Mouse (Mus musculus) stomach, embryonic 14.5 days (tissue): ENCODE results near the gene Scamp1. TPM values are rescaled to one million over a fixed set of nuclear protein-coding genes. Genes with fewer than 3 reads are reported as not detected.

Experiments used
- ATAC-seq: fragments of 200-750 bp; cut with Nextera tagmentation; 2 replicates; pipeline ENCODE4 v1.8.0; 2017; ENCODE audit warnings: low read depth, moderate TSS enrichment; ENCODE audit not compliant: insufficient number of reproducible peaks, insufficient read depth, low FRiP score
- H3K27ac ChIP-seq: fragments of 300-500 bp; sonication (generic); 2 replicates; pipeline ENCODE4 v1.5.1; 2014; ENCODE audit warnings: mild to moderate bottlenecking, low read length, moderate library complexity, mixed read lengths
- H3K27me3 ChIP-seq: fragments of 300-500 bp; sonication (generic); 2 replicates; pipeline ENCODE4 v1.6.1; 2014; ENCODE audit warnings: low read length, control low read depth, mixed read lengths; ENCODE audit not compliant: control insufficient read depth, insufficient read depth
- H3K36me3 ChIP-seq: fragments of 300-500 bp; sonication (generic); 2 replicates; pipeline ENCODE4 v1.6.1; 2014; ENCODE audit warnings: mild to moderate bottlenecking, control low read depth, low read length, moderate library complexity, mixed read lengths; ENCODE audit not compliant: control insufficient read depth, insufficient read depth
- H3K4me1 ChIP-seq: fragments of 300-500 bp; sonication (generic); 2 replicates; pipeline ENCODE4 v1.6.1; 2014; ENCODE audit warnings: low read length, control low read depth, mixed read lengths; ENCODE audit not compliant: control insufficient read depth, insufficient read depth
- H3K4me2 ChIP-seq: fragments of 300-500 bp; sonication (generic); replicated peaks from 2 replicates; pipeline ENCODE4 v1.6.1; 2014; ENCODE audit warnings: low read depth, low read length, control low read depth
- H3K4me3 ChIP-seq: fragments of 300-500 bp; sonication (generic); 2 replicates; pipeline ENCODE4 v1.5.1; 2014; ENCODE audit warnings: low read depth, low read length, control low read depth
- H3K9ac ChIP-seq: fragments of 300-500 bp; sonication (generic); replicated peaks from 2 replicates; pipeline ENCODE4 v1.6.1; 2014; ENCODE audit warnings: low read depth, mild to moderate bottlenecking, control low read depth, low read length, moderate library complexity, mixed read lengths
- H3K9me3 ChIP-seq: fragments of 300-500 bp; sonication (generic); 2 replicates; pipeline ENCODE4 v1.6.1; 2016; ENCODE audit warnings: low read depth, low read length, control low read depth; ENCODE audit not compliant: control insufficient read depth
- WGBS: fragments of 180-500 bp; shearing (Covaris S2); extraction: QIAGEN DNeasy Blood & Tissue Kit; methylation state at CpG from one replicate; pipeline ENCODE4 v1.1.7; 2014; 5-methylcytosine and 5-hydroxymethylcytosine counted together
- polyA plus RNA-seq: library from polyadenylated mRNA; unstranded; fragments of >200 nt; fragmentation: Nextera tagmentation; extraction: Ambion mirVana; gene quantifications from 2 replicates; pipeline ENCODE4 v1.2.1, GENCODE M21; 2014

Scamp1 gene
- polyA plus RNA-seq, 1 experiment from 2014 or later: 36.5 TPM

- H3K36me3 ChIP-seq: no peaks in the 10 kb centered on the region
These were observed 110.1 kb downstream of the Scamp1 start for GRCm38 (mm10) chr13:94175379-94176050.

GRCm38 (mm10) chr13:94174577-94175279, 110.9 kb downstream of the Scamp1 start:
- no peaks in the 10 kb centered on the region for H3K36me3 ChIP-seq
- peak overlapping the region; percentile 98 for H3K4me2 ChIP-seq
- ATAC-seq: no peak
- WGBS: 22% methylated on average over 16 of the region's 16 CpGs
- H3K27me3 ChIP-seq: no peaks in the 10 kb centered on the region
- H3K9ac ChIP-seq: no peak overlapping the region
- no peaks in the 10 kb centered on the region for H3K4me1 ChIP-seq
- no peak overlapping the region for H3K27ac ChIP-seq
- peak overlapping the region; percentile 45 for H3K4me3 ChIP-seq
- H3K9me3 ChIP-seq: no peaks in the 10 kb centered on the region

More at GRCm38 (mm10) chr13:94175379-94176050, 110.1 kb downstream of the Scamp1 start:
- no peak overlapping the region for H3K4me3 ChIP-seq
- no peaks in the 10 kb centered on the region for H3K27me3 ChIP-seq
- no peak for ATAC-seq
- H3K4me1 ChIP-seq: no peaks in the 10 kb centered on the region
- 75% methylated on average over 6 of the region's 6 CpGs for WGBS
- no peaks in the 10 kb centered on the region for H3K9me3 ChIP-seq
- H3K9ac ChIP-seq: no peak overlapping the region
- no peak overlapping the region for H3K27ac ChIP-seq
- H3K4me2 ChIP-seq: no peak overlapping the region

GRCm38 (mm10) chr13:94173633-94174576, 111.8 kb downstream of the Scamp1 start:
- Histone ChIP-seq H3K27ac (no peak overlapping the region), H3K9ac (peak overlapping the region; percentile 40; the same call in 1 of the 2 replicates), H3K4me1 (no peaks in the 10 kb centered on the region), H3K9me3 (no peaks in the 10 kb centered on the region), H3K4me2 (peak overlapping the region; percentile 98), H3K27me3 (no peaks in the 10 kb centered on the region), H3K36me3 (no peaks in the 10 kb centered on the region), H3K4me3 (peak overlapping the region; percentile 45)
- WGBS: 2% methylated on average over 55 of the region's 55 CpGs
- ATAC-seq: no peak

- H3K9me3 ChIP-seq: no peaks in the 10 kb centered on the region
- H3K27ac ChIP-seq: no peak overlapping the region
- H3K4me1 ChIP-seq: no peaks in the 10 kb centered on the region
- WGBS: 81% methylated on average over 15 of the region's 15 CpGs
- no peak overlapping the region for H3K9ac ChIP-seq
- H3K4me3 ChIP-seq: no peak overlapping the region
- no peaks in the 10 kb centered on the region for H3K36me3 ChIP-seq
- H3K27me3 ChIP-seq: no peaks in the 10 kb centered on the region
- no peak for ATAC-seq
- H3K4me2 ChIP-seq: no peak overlapping the region
These were observed 112.9 kb downstream of the Scamp1 start for GRCm38 (mm10) chr13:94172533-94173310.

DNA sequence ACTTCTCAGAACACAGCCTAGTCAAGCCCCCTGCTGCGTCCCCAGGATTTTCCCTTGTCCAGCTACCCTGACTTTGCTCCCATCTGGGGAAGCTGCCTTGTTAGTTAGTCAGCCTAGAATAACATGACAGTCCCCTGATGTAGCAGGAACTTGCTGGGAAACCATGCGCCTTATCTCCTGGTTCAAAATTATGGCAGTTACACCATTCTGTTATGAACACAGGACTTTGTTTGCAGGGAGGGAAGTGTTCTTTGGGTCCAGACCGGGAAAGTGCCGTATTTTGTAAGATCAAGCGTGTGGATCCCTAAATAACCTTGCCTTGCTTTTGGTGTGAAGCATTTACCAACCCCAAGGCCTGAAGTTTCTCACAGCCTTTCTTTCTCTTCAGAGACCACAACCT, 114.0 kb downstream of the Scamp1 start:
- Histone ChIP-seq H3K27ac (no peak overlapping the region), H3K4me2 (no peak overlapping the region), H3K9me3 (no peaks in the 10 kb centered on the region), H3K4me3 (no peak overlapping the region), H3K4me1 (no peaks in the 10 kb centered on the region), H3K9ac (no peak overlapping the region), H3K36me3 (no peaks in the 10 kb centered on the region), H3K27me3 (no peaks in the 10 kb centered on the region)
- 90% methylated on average over 5 of the region's 5 CpGs for WGBS
- ATAC-seq: no peak

GRCm38 (mm10) chr13:94169325-94169916, 116.2 kb downstream of the Scamp1 start:
- Histone ChIP-seq H3K27me3 (no peaks in the 10 kb centered on the region), H3K9me3 (no peaks in the 10 kb centered on the region), H3K9ac (no peak overlapping the region), H3K36me3 (no peaks in the 10 kb centered on the region), H3K4me2 (no peak overlapping the region), H3K4me1 (no peaks in the 10 kb centered on the region), H3K4me3 (no peak overlapping the region), H3K27ac (no peak overlapping the region)
- WGBS: 64% methylated on average over 6 of the region's 6 CpGs
- no peak for ATAC-seq

GRCm38 (mm10) chr13:94168319-94168718, 117.3 kb downstream of the Scamp1 start:
- H3K27me3 ChIP-seq: no peaks in the 10 kb centered on the region
- no peak overlapping the region for H3K4me2 ChIP-seq
- no peak overlapping the region for H3K27ac ChIP-seq
- no peaks in the 10 kb centered on the region for H3K9me3 ChIP-seq
- H3K9ac ChIP-seq: no peak overlapping the region
- no peaks in the 10 kb centered on the region for H3K4me1 ChIP-seq
- no peak for ATAC-seq
- no peaks in the 10 kb centered on the region for H3K36me3 ChIP-seq
- H3K4me3 ChIP-seq: no peak overlapping the region
- WGBS: 76% methylated on average over 5 of the region's 5 CpGs
